Mouse (Mus musculus) embryonic fibroblast, embryonic 13.5 days (primary cell): ENCODE data around the gene Mt1.

Experiments used
- CTCF ChIP-seq: IDR thresholded peaks from 2 replicates; pipeline ENCODE4 v1.5.1; 2011; ENCODE audit warnings: mild to moderate bottlenecking, control low read depth, low read length, moderate library complexity, borderline replicate concordance; ENCODE audit not compliant: insufficient read depth
- POLR2A ChIP-seq: IDR thresholded peaks from 2 replicates; pipeline ENCODE4 v1.6.1; 2011; ENCODE audit warnings: low read depth, mild to moderate bottlenecking, control low read depth, low read length, moderate library complexity

DNA sequence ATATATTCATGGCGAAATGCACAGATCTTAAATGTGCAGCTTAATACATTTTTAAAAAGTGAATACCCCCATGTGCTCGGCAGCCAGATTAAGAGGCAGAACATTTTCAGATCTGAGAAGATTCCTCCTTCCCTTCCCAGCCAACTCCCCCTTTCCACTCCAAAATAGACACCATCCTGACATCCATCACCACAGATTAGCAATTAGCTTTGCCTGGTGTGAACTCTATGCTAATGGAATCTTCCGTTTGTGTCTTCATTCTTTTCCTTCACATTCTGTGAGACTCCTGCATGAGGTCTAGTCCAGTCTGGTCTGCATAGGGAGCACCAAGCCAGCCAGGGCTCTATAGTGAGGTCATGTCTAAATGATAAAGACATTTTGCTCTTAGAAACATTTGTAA lies 31.3 kb downstream of the Mt1 start:
- TF ChIP-seq CTCF (no peak), POLR2A (no peak)
